Mouse (Mus musculus) left cerebral cortex, adult 2 months (tissue): ENCODE data around the gene Frmd5. TPM values are rescaled to one million over a fixed set of nuclear protein-coding genes. Genes with fewer than 3 reads are reported as not detected.
"Not testable (repeated sequence)": the region's sequence is repeated elsewhere in the genome, so short reads cannot be mapped to it uniquely, and the experiment has no call there.

ENCODE experiments used
- DNase-seq, 2 experiments: peaks; one replicate each; pipeline ENCODE4 v3.0.0; 2021 to 2022; ENCODE audit warnings: low spot score in 2 of 2, mixed read lengths in 1 of 2; ENCODE audit errors: extremely low spot score in 1 of 2
- H3K27ac ChIP-seq: fragments of 200-600 bp; 2 replicates; pipeline ENCODE4 v1.8.1; 2022
- H3K4me3 ChIP-seq: fragments of 200-600 bp; 2 replicates; pipeline ENCODE4 v1.8.1; 2022
- CTCF ChIP-seq: fragments of 200-600 bp; IDR thresholded peaks from 2 replicates; pipeline ENCODE4 v1.8.1; 2022; ENCODE audit warnings: antibody characterized with exemption, mild to moderate bottlenecking, moderate library complexity
- intact Hi-C: fragments of 180-260 bp; cut with DNase I; formaldehyde crosslinking; loops from one replicate; pipeline ENCODE4 v1.15.1; 2025
- total RNA-seq, 2 experiments: library from RNA; stranded (reverse); gene quantifications; 2 replicates each; pipeline ENCODE4 v1.2.3; 2021

The Frmd5 gene
- total RNA-seq, 2 experiments from 2014 or later, result 53.8 to 56.3 TPM

DNA sequence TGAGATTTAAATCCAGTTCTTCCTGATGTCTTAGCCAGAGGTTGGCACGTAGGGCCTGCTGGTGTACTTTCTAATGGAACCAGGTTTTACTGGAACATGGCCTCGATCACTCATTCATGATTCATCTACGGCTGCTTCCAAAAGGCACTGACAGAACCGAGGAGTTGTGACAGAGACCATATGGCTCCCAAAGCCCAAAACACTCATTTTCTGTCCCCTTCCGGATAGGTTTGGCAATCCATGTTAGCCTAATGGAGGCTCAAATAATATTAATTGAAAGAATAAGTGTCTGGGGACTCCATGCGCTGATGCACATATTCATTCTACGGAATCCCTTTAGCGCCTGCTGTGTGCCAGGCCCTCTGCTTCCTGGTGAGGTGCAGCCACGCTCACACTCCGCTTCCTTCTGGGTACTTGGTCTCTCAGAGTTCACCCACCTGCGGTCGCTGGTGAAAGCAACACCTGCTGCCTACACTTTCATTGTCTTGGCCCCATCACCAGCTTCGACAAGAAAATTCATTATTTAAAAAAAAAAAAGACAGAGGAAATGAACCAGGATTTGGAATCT, 224.0 kb downstream of the Frmd5 start:
- TF ChIP-seq CTCF, result no peak
- DNase-seq, result no peak
- H3K4me3 ChIP-seq, result no peak overlapping the region
- intact Hi-C loops, result no loop called here
- no peak overlapping the region for H3K27ac ChIP-seq

DNA sequence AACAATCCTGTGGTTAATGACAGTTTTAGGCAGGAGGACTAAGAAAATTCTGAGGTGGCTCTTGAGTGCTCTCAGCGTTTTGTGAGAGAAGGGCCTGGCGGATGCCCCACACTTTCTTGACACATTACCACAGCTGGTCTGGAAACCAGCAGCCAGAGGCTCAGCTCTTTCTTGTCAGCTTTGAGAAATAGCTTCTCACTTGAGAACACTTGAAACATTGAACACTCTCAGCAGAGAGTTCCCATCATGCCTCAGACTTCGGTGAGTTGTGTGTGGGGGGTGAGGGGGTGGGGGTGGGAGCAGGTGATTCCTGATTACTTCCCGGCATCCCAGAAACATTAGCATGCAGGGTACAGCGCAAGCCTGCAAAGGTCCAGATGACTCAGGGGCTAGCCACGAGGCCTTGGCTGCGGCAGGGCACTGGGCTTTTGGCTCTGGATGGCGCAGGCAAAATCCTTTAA, 231.1 kb downstream of the Frmd5 start:
- no peak for DNase-seq
- intact Hi-C loops, result no loop called here
- peak overlapping the region; percentile 55 for H3K27ac ChIP-seq
- TF ChIP-seq CTCF, result no peak
- H3K4me3 ChIP-seq, result no peak overlapping the region

DNA sequence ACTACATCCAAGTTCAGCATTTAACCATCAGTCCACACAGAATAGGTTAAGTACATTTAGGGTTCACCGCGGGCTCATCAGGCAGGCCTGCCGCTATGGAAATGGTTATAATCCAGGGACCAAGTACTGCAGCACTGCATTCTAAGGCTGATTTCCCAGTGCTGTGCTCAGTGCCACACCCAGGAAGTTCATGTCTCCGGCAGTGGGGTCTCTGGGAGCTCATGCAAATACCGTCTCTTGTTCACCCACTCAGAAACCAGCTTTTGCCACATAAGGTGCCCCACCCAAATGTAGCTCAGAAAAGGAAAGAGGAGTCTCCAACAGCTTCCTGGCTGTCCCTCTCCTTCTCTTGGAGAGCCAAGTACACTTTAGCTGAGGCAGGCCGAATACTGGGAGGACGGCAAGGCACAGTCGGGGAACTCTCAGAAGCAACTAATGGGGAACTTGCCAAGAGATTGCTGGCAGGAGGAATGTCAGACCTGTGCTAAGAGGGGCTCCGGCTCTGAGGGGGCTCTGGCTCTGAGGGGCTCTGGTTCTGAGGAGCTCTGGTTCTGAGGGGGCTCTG, 232.7 kb downstream of the Frmd5 start:
- Histone ChIP-seq H3K27ac (no peak overlapping the region; the same call in 1 of the 2 replicates), H3K4me3 (no peak overlapping the region)
- intact Hi-C loops, result loop anchor here (5.0 kb wide), 1 partner anchor 123 kb away; no protein-coding TSS in a partner anchor
- DNase-seq, result no peak
- TF ChIP-seq CTCF, result no peak

DNA sequence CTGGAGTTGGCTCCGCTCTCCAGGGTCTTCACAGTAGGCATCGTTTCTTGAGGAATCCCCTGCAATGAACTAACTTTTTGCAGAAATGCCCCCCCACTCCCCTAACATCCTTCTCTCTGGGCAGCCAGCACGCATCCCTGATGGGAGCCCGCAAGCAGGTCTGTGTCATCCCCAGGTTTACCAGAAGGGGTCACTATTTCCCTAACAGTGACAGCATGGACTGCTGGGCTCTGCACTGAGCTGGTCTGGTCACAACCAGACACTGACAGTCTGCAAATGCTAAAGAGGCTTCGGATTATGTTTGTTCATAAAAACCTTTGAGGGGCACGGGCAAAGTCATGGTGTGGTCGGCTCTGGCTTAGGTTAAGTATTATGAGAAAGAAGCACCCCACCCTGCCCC, 235.1 kb downstream of the Frmd5 start:
- intact Hi-C loops, result loop anchor here (1.0 to 5.0 kb wide), 2 partner anchors 126 to 261 kb away; no protein-coding TSS in a partner anchor
- peak; percentile 83 to 90 for DNase-seq
- no peak overlapping the region for H3K27ac ChIP-seq
- TF ChIP-seq CTCF, result peak; percentile 92
- H3K4me3 ChIP-seq, result no peak overlapping the region

DNA sequence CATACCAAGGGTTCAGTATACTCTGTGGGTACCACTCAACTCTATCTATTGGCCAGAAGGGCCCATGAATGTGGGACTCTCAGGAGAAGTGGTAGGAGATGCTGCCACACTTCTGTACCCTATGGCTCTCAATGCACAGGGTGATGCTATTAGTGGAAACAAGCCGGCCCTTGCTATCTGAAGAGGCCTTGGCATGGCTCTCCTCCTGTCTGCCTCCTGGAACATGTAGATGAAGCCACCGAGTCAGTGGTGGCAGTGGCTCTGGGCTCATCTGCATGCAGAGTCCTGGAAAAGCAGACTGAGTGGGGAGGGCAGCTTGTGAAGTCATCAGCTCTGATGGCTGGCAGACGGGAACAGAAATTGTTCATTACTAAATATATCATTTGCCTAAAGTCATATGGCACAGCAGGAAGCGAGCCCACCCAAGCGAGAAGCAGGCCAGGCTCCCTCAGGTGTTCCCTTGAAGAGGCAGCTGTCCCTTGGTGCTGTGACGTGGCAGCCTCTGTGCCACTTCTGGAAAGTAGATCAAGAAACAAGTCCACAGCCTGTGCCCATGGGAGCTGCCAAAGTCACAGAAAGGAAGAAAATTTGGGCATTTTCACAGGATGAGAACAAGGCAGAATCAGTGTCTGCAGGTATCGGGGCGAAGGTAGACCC, 235.8 kb downstream of the Frmd5 start:
- DNase-seq, result no peak
- H3K4me3 ChIP-seq, result no peak overlapping the region
- H3K27ac ChIP-seq, result no peak overlapping the region
- TF ChIP-seq CTCF, result no peak
- intact Hi-C loops, result loop anchor here (1.0 to 5.0 kb wide), 2 partner anchors 126 to 261 kb away; no protein-coding TSS in a partner anchor

DNA sequence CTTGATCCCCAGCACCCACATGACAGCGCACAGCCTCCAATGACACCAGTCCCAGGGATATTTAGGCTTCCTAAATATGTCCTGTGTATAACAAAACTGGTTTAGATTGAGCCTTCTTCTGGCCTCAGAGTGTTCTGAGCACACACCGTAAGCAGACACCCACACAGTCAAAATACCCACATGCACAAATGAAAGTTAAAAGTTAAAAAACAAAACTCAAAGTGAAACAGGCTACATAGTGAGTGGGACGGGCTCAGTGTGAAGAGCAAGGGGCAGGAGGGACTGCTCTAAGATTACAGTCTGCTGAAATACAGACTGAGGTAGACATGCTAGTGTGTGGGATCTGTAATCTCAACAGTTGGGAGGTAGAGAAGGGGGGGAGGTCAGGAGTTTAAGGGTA, 236.8 kb downstream of the Frmd5 start:
- Histone ChIP-seq H3K4me3 (no peak overlapping the region), H3K27ac (no peak overlapping the region)
- TF ChIP-seq CTCF, result no peak
- DNase-seq, result no peak
- intact Hi-C loops, result loop anchor here (5.0 kb wide), 1 partner anchor 127 kb away; no protein-coding TSS in a partner anchor

DNA sequence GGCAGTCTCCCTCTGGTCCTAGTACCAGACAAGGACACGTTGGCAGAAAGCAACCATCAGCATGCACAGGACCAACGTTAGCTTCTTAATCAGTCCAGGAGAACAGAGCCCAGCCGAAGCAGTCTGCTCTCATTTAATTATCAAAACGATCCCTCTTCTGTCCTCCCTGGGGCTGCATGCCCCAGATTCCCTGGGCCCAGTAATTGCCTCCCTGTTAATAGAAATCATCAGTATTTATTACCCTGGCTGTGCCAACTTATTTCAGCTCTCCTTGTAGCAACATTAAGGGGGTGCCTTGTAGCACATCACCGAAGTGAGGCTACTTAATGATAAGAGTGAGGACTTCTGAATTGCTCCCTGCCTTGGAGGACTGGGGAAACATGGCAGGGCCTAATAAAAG, 241.0 kb downstream of the Frmd5 start:
- H3K27ac ChIP-seq, result no peak overlapping the region
- no peak overlapping the region for H3K4me3 ChIP-seq
- DNase-seq, result no peak
- TF ChIP-seq CTCF, result no peak
- intact Hi-C loops, result no loop called here

DNA sequence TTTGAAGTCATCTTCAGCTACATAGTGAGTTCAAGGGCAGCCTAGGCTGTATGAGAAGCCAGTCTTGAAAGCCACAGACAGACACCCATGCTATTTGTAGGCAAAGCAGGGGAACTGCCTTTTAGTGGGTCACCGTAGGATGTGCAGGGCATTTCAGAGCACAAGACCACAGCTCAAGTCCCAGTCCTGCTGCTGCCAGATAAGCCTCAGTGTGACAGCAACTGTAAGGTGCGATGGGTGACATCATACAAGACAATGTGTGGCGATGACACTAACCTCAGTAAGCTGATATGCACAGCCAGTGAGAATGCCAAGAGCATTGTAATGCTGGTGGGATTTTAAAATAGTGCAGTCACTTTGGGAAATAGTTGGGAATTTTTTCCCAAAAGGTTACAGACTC, 243.8 kb downstream of the Frmd5 start:
- Histone ChIP-seq H3K27ac (no peak overlapping the region), H3K4me3 (no peak overlapping the region)
- DNase-seq, result no peak
- no peak for TF ChIP-seq CTCF
- intact Hi-C loops, result no loop called here

DNA sequence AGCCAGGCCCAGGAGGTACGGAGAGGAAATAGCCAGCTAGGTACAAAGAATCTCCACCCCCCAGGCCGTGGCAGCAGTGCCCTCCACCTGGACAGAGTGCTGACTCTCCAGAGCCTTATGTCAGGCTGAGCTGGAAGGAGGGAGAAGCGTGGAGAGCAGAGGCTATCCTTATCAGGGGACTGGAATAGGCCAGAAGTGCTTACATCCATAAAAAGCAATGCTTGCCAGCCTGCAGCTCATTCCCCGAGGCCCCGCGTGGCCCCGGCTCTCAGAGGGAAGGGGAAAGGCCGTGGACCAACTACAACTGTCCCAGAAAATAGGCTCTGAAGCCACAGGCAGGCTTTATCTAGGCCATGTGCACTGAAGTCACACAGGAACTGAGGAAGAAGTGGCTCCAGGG, 255.6 kb downstream of the Frmd5 start:
- no peak for DNase-seq
- H3K27ac ChIP-seq, result no peak overlapping the region
- TF ChIP-seq CTCF, result no peak
- intact Hi-C loops, result no loop called here
- H3K4me3 ChIP-seq, result no peak overlapping the region

DNA sequence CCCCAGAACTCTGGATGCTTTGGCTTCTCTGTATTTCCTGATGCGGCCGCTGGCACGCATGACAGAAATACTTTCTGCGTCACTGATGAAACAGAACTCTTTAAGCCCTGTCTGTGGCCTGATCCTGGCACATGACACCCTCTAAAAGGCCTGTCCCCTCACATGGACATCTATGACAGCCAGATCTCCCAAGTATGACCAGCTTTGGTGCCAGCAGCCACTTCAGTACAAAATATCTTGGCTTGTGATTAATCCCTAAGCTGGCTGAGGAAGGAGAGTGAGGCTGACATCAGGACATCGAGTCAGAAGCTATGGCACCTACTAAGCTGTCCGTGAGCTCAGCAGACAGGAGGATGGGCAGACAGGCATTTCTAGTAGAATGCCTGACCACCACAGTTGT, 257.3 kb downstream of the Frmd5 start:
- no peak overlapping the region for H3K4me3 ChIP-seq
- intact Hi-C loops, result no loop called here
- H3K27ac ChIP-seq, result no peak overlapping the region
- TF ChIP-seq CTCF, result no peak
- DNase-seq, result no peak

DNA sequence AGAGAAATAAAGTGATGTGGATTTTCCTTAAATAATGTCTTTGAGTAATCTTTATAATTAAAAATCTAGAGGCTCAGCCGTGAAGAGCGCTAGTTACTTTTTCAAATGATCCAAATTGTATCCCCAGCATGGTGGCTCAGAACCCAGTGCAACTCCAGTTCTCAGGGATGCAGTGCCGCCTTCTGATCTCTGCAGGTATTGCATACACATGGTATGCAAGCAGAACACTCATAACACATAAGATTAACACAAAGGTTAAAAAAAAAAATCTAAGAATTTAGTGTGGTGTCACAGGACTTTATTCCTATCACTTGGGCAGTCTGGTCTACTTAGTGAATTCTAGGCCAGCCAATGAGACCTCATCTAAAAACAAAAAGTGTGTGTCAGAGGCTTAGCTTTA, 262.1 kb downstream of the Frmd5 start:
- DNase-seq, result no peak
- peak; percentile 1 for TF ChIP-seq CTCF
- Histone ChIP-seq H3K27ac (no peak overlapping the region), H3K4me3 (no peak overlapping the region)
- intact Hi-C loops, result no loop called here

DNA sequence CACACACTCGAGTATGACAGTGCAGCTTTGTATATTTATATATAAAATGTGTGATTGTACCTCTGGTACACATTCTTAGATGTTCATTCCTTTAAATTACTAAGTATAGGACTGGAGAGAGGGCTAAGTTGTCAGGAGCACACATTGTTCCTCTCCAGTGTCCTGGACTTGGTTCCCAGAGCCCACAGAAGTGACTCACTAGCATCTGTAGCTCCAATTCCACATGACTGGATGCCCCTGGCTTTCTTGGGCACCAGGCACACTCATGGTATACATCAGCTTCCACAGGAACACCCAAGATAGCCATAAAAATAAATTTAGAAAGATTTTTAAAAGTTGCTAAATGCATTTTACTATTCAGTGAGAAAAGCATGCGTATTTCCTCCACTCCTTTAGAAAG, 281.8 kb downstream of the Frmd5 start:
- intact Hi-C loops, result loop anchor here (10.0 kb wide), 1 partner anchor 90 kb away; no protein-coding TSS in a partner anchor
- no peak overlapping the region for H3K4me3 ChIP-seq
- H3K27ac ChIP-seq, result no peak overlapping the region; the same call in 1 of the 2 replicates
- DNase-seq, result peak in 1 of 2 experiments; percentile 28
- no peak for TF ChIP-seq CTCF

DNA sequence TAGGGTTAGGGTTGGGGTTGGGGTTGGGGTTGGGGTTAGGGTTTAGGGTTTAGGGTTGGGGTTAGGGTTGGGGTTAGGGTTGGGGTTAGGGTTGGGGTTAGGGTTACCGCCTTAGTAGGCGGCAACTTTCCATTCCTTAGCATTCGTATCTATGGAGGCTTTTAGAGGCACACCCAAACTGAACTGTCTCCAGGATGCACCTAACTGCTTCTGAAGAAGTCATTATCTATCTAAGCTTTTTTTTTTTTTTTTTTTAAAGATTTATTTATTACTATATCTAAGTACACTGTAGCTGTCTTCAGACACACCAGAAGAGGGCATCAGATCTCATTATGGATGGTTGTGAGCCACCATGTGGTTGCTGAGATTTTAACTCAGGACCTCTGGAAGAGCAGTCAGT, 284.1 kb downstream of the Frmd5 start:
- H3K27ac ChIP-seq, H3K4me3 ChIP-seq, DNase-seq: not testable (repeated sequence)
- intact Hi-C loops, result loop anchor here (10.0 kb wide), 1 partner anchor 92 kb away; no protein-coding TSS in a partner anchor
